Mouse (Mus musculus) CH12F3 (cell line): Measurements from ENCODE around the gene Mansc1.

Source experiments
- in situ Hi-C: fragments of 300-500 bp; cut with MboI; formaldehyde crosslinking; loops from 2 replicates; pipeline ENCODE4 v1.14.3; 2020; ENCODE audit warnings: low sequenced_read_pairs

Gene Mansc1

DNA sequence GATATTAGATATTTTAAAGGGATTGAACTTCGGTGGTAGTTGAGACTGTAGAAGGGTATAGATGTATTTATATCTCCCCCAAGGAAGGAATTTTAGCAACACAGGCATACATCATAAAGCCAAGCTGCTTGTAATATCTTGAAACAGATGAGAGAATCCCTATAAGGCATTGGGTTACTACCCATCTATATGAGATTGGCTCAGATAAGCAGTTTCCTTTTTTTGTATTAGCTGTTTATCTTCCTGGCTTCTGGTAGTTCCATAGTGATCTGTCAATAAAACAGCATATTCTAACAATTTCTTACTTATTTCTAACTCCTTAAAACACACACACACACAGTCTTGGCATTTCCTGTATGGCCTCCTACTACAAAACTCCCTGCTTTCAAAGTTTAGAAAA is 7.6 kb upstream of the Mansc1 start:
- in situ Hi-C loops: no loop called here

DNA sequence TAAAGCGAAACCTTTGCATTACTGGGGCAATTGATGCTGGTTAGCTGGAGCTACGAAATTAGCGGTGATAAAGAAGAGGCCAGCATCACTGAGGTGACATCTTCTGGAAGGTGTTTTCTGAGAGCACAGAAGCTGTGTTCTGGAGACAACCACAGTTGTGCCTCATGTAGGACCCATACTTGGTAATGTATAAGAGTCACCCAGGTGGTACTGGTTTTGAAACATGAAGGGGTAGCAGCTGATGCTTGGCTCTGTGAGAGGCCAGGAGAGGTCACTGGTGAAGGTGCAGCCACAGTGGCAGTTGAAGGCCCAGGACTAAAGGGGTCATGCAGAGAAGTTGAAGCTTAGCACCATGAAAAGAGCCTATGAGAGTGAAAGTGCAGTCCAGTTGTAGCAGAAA is 6.9 kb upstream of the Mansc1 start, which contains the start of gene Borcs5:
Gene Borcs5, plus strand, starts transcription at position 301 of the 400 bp plus-strand sequence.
- in situ Hi-C loops: no loop called here

DNA sequence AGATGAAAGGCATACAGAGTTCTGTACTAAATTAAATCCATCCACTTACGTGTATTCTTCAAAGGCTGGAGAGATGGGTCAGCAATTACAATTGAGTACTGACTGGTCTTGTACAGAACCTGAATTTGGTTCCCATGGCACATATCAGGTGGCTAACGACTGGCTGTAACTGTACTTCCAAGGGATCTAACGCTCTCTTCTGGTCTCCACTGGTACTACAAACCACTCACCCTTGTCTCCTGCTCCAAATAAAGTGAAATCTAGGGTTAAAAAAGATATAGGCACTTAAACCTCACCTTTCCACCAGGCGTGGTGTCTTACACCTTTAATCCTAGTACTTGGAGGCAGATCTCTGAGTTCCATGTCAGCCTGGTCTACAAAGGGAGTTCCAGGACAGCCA is 4.2 kb upstream of the Mansc1 start:
- in situ Hi-C loops: no loop called here

DNA sequence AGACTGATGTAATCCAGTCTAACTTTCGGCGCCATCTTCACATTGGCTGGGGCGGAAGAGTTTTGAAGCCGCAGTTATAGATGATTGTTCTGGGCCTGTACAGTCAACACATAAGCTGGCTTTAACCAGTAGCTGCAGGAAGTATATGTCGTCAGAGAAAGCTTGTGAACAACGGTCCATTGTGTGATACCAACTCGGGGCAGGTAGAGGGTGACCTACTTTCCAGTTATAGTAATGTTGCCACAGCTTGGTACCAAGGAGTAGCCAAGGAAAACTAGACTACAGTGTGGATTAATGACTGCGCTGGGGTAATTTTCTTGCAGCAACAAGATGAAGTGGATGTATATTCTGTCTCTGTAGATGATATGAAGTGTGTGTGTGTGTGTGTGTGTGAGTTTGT is 1.3 kb upstream of the Mansc1 start:
- in situ Hi-C loops: no loop called here

DNA sequence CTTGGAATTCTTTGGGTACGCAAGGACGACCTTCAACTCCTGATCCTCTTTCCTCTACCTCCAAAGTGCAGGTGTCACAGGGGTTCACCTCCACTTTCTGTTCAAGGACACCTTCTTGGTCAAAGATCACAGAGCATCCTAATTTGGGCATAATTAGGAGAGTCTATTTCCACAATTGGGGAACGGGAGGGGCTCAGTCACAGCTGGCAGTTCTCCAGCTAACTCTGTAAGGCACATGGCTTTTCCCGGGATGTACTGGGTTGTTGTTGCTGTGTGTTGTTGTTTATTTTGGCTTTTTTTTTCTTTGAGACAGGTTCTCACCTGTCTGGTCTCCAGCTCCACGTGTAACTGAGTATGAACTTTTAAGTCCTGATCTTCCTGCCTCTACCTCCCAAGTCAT is 468 bp upstream of the Mansc1 start:
- in situ Hi-C loops: no loop called here

DNA sequence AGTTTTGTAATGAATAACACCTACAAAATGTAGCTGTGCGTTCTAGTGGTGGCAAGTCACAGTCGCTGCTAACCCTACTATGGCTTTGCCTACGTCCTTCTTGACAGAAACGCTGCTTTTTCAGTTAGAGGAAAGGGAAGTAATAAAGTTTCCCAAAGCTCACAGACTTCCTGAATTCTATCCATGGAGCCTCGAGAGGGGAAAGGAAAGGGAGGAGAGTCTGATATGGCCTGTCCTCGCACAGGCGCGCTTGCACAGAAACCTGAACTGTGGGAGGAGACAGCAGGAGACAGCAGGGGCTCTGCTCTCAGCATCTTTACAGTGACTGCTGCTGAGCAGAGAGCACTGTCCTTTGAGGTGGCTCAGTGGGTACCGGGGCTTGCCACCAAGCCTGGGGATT is 1.8 kb downstream of the Mansc1 start:
- in situ Hi-C loops: no loop called here

DNA sequence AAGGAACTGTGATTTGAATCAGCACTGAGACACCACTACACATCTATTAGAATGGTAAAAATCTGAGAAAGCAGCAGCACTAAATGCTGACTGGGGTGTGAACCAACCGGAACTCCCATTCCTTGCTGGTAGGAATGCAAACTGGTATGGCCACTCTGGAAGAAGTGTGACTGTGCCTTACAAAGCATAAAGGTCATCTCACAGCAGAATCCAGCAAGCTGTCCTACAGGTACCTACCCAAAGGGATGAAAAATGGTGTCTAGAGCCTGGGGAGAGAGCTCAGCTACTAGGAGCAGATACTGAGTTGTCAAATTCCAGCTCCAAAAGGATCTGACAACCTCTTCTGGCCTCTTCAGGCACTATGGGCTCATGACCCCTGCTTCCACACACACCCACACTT is 5.7 kb downstream of the Mansc1 start:
- in situ Hi-C loops: no loop called here

DNA sequence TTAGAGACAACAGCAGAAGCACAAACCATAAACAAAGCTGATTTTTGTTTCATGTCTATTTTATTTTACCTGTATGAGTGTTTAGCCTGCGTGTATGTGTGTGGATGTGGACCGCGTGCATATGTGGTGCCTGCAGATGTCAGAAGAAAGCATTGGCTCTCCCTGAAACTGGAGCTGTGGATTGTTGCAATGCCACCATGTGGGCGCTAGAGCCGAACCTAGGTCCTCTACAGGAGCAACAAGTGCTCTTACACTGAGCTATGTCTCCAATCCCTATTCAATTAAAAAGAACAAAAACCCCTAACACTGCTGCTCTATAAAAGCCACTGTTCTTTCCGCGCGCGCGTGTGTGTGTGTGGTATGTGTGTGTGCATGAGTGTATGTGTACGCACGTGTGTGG is 6.9 kb downstream of the Mansc1 start:
- in situ Hi-C loops: no loop called here

DNA sequence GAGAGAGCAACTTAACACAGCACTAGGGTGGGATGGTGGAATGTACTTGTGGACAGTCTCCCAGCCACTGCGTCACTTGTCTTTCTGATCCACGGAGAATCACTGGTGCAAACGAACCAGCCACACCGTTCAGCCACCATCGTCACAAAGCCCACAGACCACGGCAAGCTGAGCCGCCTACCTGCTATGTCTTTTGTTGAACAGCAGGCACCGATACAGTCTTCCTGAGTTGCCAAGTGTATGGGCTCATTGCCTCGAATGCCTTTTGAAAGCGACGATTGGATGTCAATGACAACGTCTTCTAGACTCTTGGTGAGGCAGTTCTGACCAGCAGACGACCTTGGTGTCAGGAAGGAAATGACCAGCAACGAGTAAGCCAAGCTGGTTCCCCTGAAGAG is 10.7 kb downstream of the Mansc1 start:
- in situ Hi-C loops: no loop called here

DNA sequence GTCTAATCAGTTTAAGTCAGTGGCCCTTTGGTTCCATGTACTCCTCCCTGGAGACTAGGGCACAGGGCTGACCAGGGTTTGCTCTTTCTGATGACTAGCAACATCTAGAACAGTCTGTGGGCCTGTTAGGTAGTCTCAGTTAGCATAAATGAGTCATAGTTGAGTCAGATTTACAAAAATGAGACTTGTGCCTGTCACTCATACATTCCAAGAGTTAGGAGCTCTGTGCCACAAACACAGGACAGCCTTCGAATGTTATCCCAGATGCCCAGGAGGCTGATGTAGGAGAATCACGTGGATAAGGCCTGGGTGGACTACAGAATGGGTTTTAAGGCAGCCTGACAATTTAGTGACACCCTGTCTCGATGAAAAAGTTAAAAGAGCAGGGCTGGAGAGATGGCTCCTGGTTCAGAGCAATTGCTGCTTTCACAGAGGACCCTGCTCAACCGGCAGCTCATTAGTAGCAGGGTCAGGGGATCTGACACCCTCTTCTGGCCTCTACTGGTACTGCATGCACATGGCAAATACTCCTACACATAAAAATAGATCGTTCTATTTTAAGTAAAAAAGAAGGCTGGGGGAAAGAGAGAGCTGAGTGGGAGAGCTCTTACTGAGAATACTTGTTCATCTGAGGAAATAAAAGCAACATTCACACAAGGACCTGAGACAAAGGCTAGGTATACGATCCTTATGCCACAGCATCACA is 11.3 kb downstream of the Mansc1 start:
- in situ Hi-C loops: no loop called here

DNA sequence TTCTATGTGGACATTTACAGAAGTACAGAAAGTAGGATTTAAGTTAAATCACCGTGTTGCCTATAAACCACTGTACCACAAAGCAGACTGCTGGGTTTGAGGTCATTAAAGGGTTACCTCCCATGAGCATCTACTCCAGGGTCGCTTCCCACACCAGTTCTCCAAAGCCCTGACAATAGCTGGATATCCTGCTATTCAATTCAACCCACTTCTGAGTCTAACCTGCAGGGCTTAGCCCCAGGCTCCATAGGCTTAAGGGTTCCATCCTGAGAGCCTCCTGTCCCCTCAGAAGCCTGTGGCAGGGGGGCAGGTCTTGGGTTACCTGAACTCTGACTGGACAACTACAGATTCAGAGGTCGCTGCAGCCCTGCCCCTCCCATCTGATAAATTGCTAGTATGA is 12.2 kb downstream of the Mansc1 start:
- in situ Hi-C loops: no loop called here

DNA sequence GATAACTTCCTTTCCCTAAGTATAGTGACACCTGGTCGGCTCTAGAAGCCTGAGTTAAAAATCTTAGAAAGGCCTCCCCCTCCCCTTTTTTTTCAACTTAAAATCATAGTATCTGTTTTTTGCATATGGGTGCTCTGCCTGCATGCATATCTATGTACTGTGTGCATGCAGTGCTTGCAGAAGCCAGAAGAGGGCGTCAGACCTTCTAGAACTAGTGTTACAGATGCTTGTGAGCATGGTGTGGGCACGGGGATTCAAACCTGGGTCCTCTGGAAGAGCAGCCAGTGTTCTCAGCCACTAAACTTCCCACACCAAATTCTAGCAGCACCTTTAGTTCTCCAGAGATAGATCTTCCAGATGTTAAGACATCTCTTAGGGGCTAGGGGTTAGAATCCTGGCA is 14.7 kb downstream of the Mansc1 start:
- in situ Hi-C loops: no loop called here

DNA sequence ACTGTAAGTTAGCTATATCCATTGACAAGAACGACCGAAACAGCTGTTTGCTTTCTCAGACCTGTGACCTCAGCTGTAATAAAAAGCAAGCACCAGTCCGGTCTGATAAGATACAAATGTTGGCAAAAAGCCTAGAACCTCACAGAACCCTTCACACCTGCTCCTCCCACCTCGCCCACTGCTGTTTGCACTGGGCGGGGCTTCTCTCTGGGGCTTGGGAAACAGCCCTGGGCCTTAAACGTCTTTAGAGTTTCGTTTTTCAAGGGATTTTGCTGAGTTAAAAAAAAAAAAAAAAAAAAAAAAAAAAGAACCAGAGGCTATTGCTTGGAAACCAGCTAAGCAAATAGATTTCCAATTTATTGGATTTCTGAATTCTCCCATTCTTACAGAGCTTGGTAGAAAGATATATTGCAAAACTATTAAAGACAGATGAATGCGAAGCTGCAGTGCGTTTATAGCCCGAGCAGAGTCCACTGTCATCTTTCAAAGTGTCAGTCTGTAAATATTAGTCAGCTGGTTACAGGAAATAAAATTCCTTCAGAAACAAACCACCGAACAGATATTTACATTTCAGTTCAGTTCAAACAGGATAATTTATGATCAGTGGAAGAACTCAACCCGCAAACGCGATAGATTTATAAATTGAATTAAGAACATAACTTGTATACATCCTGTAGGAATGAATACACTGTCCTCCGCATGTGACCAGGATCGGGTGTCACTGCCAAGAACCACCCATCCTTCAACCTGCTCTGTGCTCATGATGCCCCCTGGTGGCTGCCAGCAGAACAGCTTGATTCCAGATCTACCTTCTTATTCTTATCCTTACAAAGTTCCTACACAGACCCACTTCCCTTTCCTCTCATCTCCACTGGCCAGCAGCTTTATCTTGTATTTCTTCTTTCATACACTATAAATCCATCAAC is 17.3 kb downstream of the Mansc1 start:
- in situ Hi-C loops: no loop called here

DNA sequence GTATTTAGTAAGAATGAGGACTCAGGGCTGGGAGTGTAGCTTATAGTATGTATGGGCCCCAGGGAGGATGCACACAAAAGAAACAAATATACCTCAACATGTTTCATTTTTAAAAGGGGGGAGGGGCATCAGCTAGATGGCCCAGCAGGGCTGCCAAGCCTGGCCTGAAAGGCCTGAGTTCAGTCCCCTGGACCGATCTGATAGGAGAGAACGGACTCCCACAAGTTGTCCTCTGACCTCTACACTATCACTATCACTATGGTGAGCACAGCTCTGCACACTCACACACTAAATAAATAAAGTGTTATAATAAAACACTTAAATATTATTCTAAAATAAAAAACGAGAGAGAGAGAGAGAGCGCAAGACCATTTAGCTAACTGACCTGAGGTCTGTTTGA is 18.0 kb downstream of the Mansc1 start:
- in situ Hi-C loops: no loop called here

DNA sequence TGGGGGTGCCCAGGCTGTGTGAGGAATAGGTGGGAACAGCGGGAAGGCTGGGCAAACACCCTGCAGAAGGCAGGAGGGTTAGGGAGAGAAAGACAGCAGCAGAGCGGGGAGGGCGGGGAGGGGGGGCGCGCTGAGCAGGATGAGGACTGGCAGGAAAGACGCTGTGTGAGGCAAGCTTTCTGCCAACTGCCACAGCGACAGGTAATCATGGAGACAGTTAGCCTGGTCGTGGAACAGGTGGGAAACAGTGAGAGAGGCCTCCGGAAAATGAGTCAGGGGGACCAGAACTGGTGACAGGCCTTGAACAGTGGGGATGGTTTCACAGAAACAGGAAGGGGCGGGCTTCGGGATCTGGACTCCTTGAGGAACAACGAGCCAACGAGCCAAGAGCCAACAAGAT is 20.4 kb downstream of the Mansc1 start:
- in situ Hi-C loops: no loop called here

DNA sequence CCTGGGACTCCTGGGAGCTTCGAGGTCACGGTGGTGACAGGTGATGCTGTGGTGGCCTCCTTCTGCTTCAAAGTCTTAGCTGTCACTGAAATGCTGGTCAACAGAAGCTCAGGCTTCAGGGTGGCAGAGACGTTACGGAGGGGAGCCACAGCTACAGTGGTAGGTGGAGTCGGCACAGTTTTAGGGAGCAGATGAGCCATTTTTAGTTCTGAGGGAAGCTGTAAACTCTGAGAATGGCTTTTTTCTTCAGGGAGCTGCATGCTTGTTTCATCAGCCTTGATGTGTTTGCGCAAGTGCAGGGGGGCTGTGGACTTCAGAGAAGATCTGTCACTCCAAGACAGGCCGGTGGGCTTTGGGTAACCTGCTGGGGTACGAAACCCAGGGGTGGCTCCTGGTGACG is 21.9 kb downstream of the Mansc1 start:
- in situ Hi-C loops: no loop called here

DNA sequence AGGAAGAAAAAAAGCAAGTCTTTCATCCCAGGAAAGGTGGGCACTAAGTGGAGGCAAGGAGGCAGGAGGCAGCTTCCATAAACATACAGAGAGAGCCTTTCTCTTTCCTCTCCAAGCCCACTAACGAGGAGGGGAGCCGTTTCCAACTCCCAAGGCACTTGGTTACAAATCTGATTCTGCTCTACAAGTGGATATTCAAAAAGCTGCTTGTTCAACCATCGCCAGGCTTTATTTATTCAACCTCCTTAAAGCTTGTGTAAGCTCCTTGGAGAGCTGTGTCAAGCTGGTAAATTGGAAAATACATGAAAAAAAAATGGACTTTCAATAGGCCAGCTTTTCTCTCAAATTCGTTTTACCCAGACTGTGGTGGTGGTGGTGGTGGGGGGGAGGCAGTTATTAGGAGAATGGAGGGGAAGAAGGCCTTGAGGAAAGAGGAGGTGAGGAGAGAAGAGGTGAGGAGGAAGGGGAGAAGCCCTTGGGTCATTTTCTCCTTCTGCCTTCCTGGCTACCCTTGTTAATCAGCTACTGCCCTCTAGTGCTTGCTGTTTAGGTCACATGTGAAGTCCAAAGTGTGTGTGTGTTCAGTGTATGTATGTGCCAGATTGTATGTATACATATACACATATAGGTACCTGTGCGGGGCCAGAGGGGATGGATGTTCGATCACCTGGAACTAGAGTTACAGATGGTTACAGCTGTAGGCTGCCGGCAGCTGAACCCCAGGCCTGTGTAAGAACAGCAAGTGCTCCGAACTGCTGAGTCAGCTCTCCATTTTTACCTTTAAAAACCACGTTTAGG is 25.1 kb downstream of the Mansc1 start:
- in situ Hi-C loops: loop anchor here (5.0 kb wide), 1 partner anchor 185 kb away; no protein-coding TSS in a partner anchor

DNA sequence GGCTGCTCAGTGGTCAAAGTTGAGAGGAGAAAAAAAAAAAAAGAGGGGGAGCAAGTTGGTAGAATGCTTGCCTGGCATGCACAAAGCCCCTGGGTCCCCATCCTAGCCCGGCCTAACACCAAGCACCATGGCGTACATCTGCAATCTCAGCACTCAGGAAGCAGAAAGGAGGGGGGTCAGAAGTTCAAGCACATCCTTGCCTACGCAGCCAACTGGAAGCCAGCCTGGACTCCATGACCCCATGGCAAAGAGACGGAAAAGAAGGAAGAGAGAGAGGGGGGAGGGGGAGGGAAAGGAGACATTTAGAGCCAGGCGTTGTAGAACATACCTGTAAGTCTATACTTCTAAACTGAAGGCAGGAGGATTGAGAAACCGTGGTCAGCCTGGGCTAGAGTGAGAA is 25.7 kb downstream of the Mansc1 start:
- in situ Hi-C loops: loop anchor here (5.0 kb wide), 1 partner anchor 184 kb away; no protein-coding TSS in a partner anchor

DNA sequence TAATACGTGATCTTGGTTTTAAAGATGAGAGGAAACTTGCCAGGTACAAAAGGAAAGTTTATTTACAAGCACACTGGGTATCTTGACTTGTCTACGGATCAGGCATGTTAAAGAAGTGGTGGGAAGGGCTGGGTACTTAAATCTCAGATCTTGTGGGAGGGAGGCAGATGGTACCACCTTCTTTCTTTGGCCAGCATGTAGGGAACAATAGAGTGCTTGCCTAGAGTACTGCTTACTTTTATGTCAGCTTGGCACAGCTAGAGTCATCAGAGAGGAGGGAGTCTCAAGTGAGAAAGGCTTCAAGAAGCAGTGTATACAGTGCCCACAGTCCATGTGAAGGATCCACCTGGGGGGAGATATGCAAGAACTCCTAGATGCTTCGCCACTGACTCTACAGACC is 27.1 kb downstream of the Mansc1 start:
- in situ Hi-C loops: loop anchor here (5.0 kb wide), 1 partner anchor 183 kb away; no protein-coding TSS in a partner anchor

DNA sequence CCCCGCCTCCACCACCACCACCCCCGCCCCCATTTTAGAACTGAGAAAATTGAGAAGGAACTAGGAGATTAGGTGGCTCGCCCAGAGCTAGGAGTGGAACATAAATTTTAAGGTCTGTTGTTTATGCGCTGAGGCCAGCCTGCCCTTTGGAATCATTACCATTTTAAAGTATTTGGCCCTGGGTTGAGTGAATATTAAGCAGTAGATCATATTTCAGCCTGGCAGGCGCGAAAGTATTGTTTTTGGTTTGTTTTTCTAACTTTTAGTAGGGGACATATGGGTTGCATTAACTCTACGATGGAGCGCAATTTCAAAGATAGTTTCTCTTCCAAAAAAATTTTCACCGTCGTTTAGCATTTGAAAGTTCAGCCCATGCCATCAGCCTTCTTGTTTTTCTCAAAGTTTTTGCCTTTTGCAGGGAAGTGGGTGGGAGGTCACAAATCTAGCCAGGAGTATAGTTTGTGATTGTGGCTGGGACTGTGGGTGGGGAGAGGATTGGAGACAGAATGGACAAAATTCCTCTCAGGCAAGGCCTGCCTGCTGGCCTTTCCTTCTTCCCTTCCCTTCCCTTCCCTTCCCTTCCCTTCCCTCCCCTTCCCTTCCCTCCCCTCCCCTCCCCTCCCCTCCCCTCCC is 29.8 kb downstream of the Mansc1 start:
- in situ Hi-C loops: no loop called here

DNA sequence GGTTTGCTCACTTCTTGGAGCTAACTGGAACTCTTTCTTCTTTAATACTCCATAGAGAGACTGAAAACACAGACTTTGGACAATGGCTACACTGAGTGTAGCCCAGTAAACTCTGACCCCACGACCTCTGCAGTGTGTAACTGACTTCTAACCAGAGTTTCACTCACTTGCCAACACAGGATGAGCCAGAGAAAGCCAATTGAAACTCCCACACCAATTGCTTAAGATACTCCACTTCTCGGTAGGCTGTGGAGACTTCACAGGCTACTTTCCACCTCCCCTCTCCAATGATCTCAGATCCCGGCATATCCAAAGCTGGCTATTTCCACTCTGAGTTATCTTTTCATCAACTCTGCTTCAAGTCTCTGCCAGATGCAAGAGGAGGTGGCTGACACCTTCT is 30.5 kb downstream of the Mansc1 start:
- in situ Hi-C loops: no loop called here
